Mouse (Mus musculus) liver, embryonic 14.5 days (tissue): Measurements from ENCODE around the gene 4930524B15Rik.
"Not testable (repeated sequence)": the region's sequence is repeated elsewhere in the genome, so short reads cannot be mapped to it uniquely, and the experiment has no call there.

Source experiments
- CTCF ChIP-seq: IDR thresholded peaks from 2 replicates; pipeline ENCODE4 v1.5.1; 2016; ENCODE audit warnings: antibody characterized with exemption, low read depth, control low read depth
- EP300 ChIP-seq: IDR thresholded peaks from 2 replicates; pipeline ENCODE4 v1.6.1; 2016; ENCODE audit warnings: antibody characterized with exemption, low read depth

DNA sequence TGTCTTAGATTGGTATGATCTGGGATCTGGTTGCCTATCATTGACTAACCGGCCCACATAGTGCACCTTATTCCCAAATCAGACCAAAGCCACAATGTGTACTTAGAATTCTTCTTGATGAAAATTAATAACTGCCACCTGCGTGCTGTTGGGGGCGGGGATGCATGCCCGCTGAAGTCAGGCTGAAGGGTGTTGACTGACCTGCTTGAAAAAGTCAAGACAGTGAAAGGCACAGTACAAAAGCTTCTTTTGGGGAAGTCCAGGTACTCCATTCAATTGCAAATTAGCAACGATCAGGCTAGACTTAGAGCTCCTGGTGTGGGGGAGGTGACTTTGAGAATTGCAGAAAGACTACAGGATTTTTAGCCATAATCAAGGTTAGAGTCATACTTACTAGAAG, 14.7 kb downstream of the 4930524B15Rik start:
- not testable (repeated sequence) for TF ChIP-seq CTCF, EP300
